Mouse (Mus musculus): ENCODE results near the gene Auts2. TPM values are rescaled to one million over a fixed set of nuclear protein-coding genes. Genes with fewer than 3 reads are reported as not detected.

Auts2 gene
- polyA plus RNA-seq, 1 experiment from 2014 or later, result 0.03 TPM

DNA sequence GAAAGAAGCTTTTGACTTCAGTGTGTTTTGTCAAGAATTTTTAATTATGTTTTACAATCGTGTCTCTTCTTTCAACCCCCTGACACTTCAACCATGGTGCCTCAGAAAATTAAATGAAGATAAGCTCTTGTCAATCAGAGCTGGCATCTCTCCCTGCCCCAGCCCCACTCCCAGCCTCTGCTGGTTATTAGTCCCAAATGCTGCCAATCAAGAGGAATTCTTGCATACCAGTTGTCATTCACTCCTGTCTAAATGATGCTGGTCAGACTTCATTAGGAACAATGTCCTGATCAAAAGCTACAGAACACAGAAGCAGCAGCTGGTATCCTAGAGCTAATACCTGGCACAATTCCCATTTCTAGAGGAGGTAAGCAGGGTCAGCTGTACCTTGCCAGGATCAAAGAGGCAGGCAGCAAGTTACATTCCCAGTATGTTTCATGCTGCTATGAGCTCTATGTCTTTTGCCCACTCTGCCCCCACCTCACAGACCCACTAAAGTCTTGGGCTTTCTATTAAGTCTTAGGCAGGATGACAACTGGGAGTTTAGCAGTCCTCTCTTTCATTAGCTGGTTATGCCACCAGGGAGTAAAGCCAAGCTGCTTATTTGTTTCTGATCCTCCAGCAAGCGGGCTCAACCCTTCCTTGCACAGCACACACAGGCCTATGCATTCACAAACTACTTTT lies 134.1 kb downstream of the Auts2 start:
- no peak overlapping the region for H3K27ac ChIP-seq
- WGBS (ENCODE audit: missing documents), result 86% methylated on average over 2 of the region's 2 CpGs
- H3K36me3 ChIP-seq (ENCODE audit: inconsistent target), result no peaks in the 10 kb centered on the region
- H3K4me3 ChIP-seq (ENCODE audit: inconsistent target), result no peak overlapping the region
- no peaks in the 10 kb centered on the region for H3K79me2 ChIP-seq (ENCODE audit: inconsistent target)

- WGBS (ENCODE audit: missing documents), result 62% methylated on average over 10 of the region's 10 CpGs
- H3K79me2 ChIP-seq (ENCODE audit: inconsistent target), result no peaks in the 10 kb centered on the region
- H3K36me3 ChIP-seq (ENCODE audit: inconsistent target), result no peaks in the 10 kb centered on the region
- no peak overlapping the region for H3K27ac ChIP-seq
- H3K4me3 ChIP-seq (ENCODE audit: inconsistent target), result no peak overlapping the region
Measured at GRCm38 (mm10) chr5:132400556-132400955, 142.6 kb downstream of the Auts2 start.

DNA sequence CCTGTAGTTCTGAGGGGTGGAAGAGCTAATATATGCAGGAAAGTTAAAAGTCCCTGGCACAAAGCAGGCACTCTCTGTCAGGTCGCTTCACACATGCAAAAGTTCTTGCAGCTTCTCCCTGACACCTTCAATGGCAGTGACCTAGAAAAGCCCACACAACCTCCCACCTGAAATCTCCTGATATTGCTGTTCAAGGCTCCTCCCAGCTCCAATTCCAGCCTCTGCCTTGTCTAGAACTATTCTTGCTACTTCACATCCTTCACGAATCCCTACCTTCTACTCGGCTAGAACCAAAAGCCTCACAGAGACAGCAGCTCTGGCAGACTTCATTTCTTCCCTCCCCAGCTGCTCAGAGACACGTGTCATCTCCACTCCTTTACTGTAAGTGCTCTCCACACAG lies 143.7 kb downstream of the Auts2 start:
- WGBS (ENCODE audit: missing documents), result 94% methylated on average over 4 of the region's 4 CpGs
- no peak overlapping the region for H3K4me3 ChIP-seq (ENCODE audit: inconsistent target)

DNA sequence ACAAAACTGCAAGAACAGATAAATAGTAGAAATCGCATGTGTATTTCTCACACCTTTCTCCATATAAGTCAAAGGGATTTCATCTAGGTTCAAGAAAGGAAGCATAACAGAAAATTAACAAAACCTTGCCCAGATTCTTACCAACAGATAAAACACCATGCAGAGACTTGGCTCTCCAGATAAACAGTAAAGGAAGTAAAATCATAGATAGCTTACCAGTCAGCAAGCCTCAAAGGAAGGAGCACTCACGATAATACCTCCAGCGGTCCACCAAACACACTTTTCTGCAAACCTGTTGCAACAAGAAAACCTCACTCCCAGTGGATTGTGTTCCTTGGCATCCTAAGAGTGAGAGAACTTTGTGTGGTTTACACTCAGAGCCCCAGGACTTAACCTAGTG lies 147.2 kb downstream of the Auts2 start:
- Histone ChIP-seq H3K4me3 (ENCODE audit: inconsistent target) (no peak overlapping the region), H3K79me2 (ENCODE audit: inconsistent target) (no peaks in the 10 kb centered on the region), H3K36me3 (ENCODE audit: inconsistent target) (no peaks in the 10 kb centered on the region), H3K27ac (no peak overlapping the region)
- WGBS (ENCODE audit: missing documents), result 45% methylated on average over 3 of the region's 3 CpGs

More for the DNA sequence above, 143.7 kb downstream of the Auts2 start:
- H3K36me3 ChIP-seq (ENCODE audit: inconsistent target), result no peaks in the 10 kb centered on the region
- H3K27ac ChIP-seq, result no peak overlapping the region
- no peaks in the 10 kb centered on the region for H3K79me2 ChIP-seq (ENCODE audit: inconsistent target)

DNA sequence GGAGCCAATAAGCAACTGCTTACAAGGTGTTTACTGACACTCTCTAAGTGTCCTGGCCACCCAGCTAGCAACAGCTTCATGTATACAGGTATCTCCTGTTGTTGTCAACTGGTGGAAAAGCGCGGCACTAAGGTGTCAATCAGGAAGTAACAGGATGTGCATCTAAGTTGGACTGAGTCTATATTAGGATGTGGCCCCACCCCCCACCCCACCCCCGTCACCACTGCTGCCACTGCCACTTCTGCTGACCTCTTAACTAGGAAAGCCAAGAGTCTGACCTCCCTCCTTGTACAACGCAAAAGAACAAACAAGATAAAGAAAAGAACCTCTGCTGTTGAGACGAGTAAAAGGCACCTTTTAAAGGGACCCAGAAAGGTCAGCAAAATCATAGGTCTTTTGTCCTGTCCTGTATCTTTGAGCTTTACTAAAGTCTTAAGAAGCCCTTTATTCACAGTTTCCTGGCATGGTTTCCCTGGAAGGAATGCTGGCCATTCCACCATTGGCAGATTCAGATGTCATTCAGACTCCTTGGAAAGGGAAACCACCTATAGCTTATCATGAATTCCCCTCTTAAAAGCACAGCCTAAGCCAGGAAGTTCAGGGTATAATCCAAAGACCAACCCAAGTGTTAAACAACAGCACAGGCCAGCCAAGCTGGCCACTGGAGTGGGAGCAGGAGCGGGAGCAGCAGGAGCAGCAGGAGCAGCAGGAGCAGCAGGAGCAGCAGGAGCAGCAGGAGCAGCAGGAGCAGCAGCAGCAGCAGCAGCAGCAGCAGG lies 148.2 kb downstream of the Auts2 start:
- no peak overlapping the region for H3K4me3 ChIP-seq (ENCODE audit: inconsistent target)
- WGBS (ENCODE audit: missing documents), result 76% methylated on average over 6 of the region's 6 CpGs
- H3K36me3 ChIP-seq (ENCODE audit: inconsistent target), result no peaks in the 10 kb centered on the region
- H3K27ac ChIP-seq, result no peak overlapping the region
- no peaks in the 10 kb centered on the region for H3K79me2 ChIP-seq (ENCODE audit: inconsistent target)

GRCm38 (mm10) chr5:132391831-132392763 lies 151.0 kb downstream of the Auts2 start:
- H3K27ac ChIP-seq, result no peak overlapping the region
- WGBS (ENCODE audit: missing documents), result 68% methylated on average over 14 of the region's 14 CpGs
- no peaks in the 10 kb centered on the region for H3K79me2 ChIP-seq (ENCODE audit: inconsistent target)
- H3K4me3 ChIP-seq (ENCODE audit: inconsistent target), result no peak overlapping the region
- no peaks in the 10 kb centered on the region for H3K36me3 ChIP-seq (ENCODE audit: inconsistent target)

DNA sequence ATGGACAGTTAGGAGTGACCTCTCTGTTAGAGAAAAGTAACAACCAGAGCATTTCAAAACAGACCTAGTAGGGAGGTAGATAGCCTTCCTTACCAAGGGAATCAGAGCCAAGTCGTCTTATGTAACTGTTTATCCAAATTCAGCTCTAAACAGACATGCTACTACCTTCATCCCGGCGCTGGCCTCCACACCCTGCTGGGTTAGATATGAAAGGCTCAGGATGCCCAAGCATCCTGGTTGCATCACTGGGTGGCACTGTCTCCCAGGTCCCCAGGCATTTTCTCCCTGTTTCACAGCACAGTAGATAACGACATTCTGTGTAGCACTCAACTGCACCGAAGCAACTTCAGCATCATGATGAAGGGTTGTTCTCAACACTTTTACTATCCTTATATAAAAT lies 154.4 kb downstream of the Auts2 start:
- Histone ChIP-seq H3K79me2 (ENCODE audit: inconsistent target) (no peaks in the 10 kb centered on the region), H3K4me3 (ENCODE audit: inconsistent target) (no peak overlapping the region), H3K27ac (no peak overlapping the region), H3K36me3 (ENCODE audit: inconsistent target) (no peaks in the 10 kb centered on the region)
- 87% methylated on average over 5 of the region's 5 CpGs for WGBS (ENCODE audit: missing documents)

DNA sequence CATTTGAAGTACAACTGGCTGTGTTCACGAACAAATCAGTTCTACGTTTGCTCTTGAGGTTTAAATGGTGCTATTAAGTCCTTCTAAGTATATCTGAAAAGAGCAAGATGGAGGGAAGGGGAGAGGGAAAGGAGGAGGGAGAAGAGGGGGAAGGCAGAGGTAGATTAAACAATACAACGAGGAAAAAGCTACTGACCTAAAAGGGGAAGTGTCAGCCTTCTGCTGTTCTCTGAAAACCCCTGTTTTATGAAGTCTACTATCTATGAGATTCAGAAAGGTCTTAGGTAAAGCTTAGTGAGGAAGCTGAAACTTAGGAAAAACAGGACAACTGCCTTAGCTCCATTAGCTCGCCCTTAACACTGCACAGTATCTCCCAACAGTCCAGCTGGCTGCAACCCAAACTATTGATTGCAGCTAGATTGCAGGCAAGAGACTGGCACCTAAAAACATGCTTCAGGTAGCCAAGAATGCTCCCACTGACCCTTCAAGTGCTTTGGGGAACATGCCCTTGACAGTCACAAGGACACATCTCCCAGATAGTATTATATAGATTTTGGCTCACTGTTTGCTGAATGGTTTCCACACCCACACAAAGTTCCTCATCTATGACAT lies 157.8 kb downstream of the Auts2 start:
- WGBS (ENCODE audit: missing documents), result 27% methylated on average over 4 of the region's 4 CpGs
- H3K36me3 ChIP-seq (ENCODE audit: inconsistent target), result no peaks in the 10 kb centered on the region
- H3K79me2 ChIP-seq (ENCODE audit: inconsistent target), result no peaks in the 10 kb centered on the region
- no peak overlapping the region for H3K4me3 ChIP-seq (ENCODE audit: inconsistent target)
- no peak overlapping the region for H3K27ac ChIP-seq

GRCm38 (mm10) chr5:132380261-132380660 lies 162.9 kb downstream of the Auts2 start:
- Histone ChIP-seq H3K79me2 (ENCODE audit: inconsistent target) (no peaks in the 10 kb centered on the region), H3K4me3 (ENCODE audit: inconsistent target) (no peak overlapping the region), H3K36me3 (ENCODE audit: inconsistent target) (no peaks in the 10 kb centered on the region), H3K27ac (no peak overlapping the region)
- WGBS (ENCODE audit: missing documents), result 76% methylated on average over 5 of the region's 5 CpGs

DNA sequence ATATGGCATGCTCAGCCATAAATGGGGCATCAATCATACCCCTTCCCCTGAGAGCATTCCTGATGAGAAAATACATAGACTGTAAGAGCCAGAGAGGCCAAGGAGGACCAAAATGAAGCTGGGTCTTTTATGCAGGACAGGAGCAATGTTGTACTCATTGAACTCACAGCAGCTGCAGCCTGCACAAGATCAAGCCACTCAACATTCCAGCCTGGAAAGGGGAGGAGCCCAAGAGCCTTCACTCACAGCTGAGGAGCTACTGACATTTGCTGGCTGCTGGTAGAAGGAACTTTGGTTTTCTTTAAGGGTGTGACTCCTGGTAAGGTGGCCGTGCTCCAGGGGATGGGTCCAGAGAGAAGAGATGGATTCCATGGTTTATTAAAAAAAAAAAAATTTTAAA lies 164.2 kb downstream of the Auts2 start:
- no peak overlapping the region for H3K27ac ChIP-seq
- WGBS (ENCODE audit: missing documents), result no CpG with 5 or more reads among the region's 1 CpGs
- no peaks in the 10 kb centered on the region for H3K36me3 ChIP-seq (ENCODE audit: inconsistent target)
- no peak overlapping the region for H3K4me3 ChIP-seq (ENCODE audit: inconsistent target)
- H3K79me2 ChIP-seq (ENCODE audit: inconsistent target), result no peaks in the 10 kb centered on the region

GRCm38 (mm10) chr5:132375130-132375529 lies 168.0 kb downstream of the Auts2 start:
- 80% methylated on average over 1 of the region's 1 CpGs for WGBS (ENCODE audit: missing documents)
- H3K4me3 ChIP-seq (ENCODE audit: inconsistent target), result no peak overlapping the region

GRCm38 (mm10) chr5:132373471-132374075 lies 169.6 kb downstream of the Auts2 start:
- H3K36me3 ChIP-seq (ENCODE audit: inconsistent target), result no peaks in the 10 kb centered on the region
- no peak overlapping the region for H3K27ac ChIP-seq
- no peaks in the 10 kb centered on the region for H3K79me2 ChIP-seq (ENCODE audit: inconsistent target)
- no peak overlapping the region for H3K4me3 ChIP-seq (ENCODE audit: inconsistent target)
- WGBS (ENCODE audit: missing documents), result 91% methylated on average over 4 of the region's 4 CpGs

More at GRCm38 (mm10) chr5:132375130-132375529, 168.0 kb downstream of the Auts2 start:
- Histone ChIP-seq H3K27ac (no peak overlapping the region), H3K36me3 (ENCODE audit: inconsistent target) (no peaks in the 10 kb centered on the region), H3K79me2 (ENCODE audit: inconsistent target) (no peaks in the 10 kb centered on the region)

DNA sequence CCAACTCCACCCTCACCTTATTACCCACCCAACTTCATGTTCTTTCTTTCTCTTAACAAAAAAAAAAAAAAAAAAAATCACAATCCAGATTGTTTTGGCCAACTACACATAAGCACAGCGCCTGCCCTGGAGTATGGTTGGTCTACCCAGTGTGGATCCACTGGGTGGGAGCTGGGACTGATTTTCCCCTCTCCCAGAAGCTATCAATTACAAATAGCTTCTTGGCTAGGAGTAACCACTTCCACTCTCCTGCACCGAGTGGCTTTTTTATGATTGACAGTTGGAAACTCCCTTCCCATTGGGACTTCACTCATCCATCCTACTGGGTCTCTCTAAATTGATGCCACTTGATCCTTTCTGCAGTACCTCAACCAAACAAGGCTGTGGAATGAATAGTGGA lies 170.5 kb downstream of the Auts2 start:
- Histone ChIP-seq H3K4me3 (ENCODE audit: inconsistent target) (no peak overlapping the region), H3K27ac (no peak overlapping the region), H3K36me3 (ENCODE audit: inconsistent target) (no peaks in the 10 kb centered on the region), H3K79me2 (ENCODE audit: inconsistent target) (no peaks in the 10 kb centered on the region)
- 79% methylated on average over 2 of the region's 2 CpGs for WGBS (ENCODE audit: missing documents)

DNA sequence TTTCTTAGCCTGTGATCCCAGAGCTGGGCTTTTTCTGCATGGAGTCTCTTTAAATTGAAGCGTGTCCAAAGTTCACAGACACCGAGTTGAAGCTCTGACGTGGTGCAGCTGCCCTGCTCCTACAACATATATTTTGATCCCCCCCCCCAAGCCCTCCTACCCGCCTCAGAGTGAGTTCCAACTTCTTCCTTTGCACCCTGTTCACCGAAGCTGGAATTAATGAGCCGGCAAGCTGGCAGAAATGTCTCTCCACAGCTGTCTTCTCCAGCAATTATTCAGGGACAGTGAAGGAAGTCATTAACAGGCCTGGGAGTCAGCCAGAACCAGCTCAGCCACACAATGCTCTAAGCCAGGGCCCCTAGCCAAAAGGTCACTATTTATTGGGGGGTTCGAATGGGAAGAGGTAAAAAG lies 174.5 kb downstream of the Auts2 start:
- Histone ChIP-seq H3K79me2 (ENCODE audit: inconsistent target) (no peaks in the 10 kb centered on the region), H3K27ac (no peak overlapping the region), H3K4me3 (ENCODE audit: inconsistent target) (no peak overlapping the region), H3K36me3 (ENCODE audit: inconsistent target) (no peaks in the 10 kb centered on the region)
- 73% methylated on average over 7 of the region's 7 CpGs for WGBS (ENCODE audit: missing documents)
